Mouse (Mus musculus) testis, adult 2 months (tissue): ENCODE results near the gene Sec63. TPM values are rescaled to one million over a fixed set of nuclear protein-coding genes. Genes with fewer than 3 reads are reported as not detected.

ENCODE experiments used
- H3K27ac ChIP-seq: fragments of 200-500 bp; 2 replicates; pipeline ENCODE4 v1.5.1; 2012; ENCODE audit warnings: low read depth, low read length; ENCODE audit not compliant: control insufficient read depth, insufficient read depth
- H3K27me3 ChIP-seq: fragments of 200-500 bp; 2 replicates; pipeline ENCODE4 v1.6.1; 2012; ENCODE audit warnings: mild to moderate bottlenecking, low read length, moderate library complexity; ENCODE audit not compliant: control insufficient read depth, insufficient read depth
- H3K36me3 ChIP-seq: fragments of 200-500 bp; 2 replicates; pipeline ENCODE4 v1.6.1; 2012; ENCODE audit warnings: mild to moderate bottlenecking, low read length; ENCODE audit not compliant: control insufficient read depth, insufficient read depth
- H3K4me1 ChIP-seq: fragments of 200-500 bp; 2 replicates; pipeline ENCODE4 v1.6.1; 2012; ENCODE audit warnings: low read length; ENCODE audit not compliant: control insufficient read depth, insufficient read depth
- H3K4me3 ChIP-seq: fragments of 200-500 bp; 2 replicates; pipeline ENCODE4 v1.5.1; 2012; ENCODE audit warnings: low read depth, mild to moderate bottlenecking, low read length, moderate library complexity, mixed read lengths; ENCODE audit not compliant: control insufficient read depth
- CTCF ChIP-seq: fragments of 200-500 bp; IDR thresholded peaks from 2 replicates; pipeline ENCODE4 v1.5.1; 2012; ENCODE audit warnings: low read depth, mild to moderate bottlenecking, inconsistent platforms, low read length, moderate library complexity; ENCODE audit not compliant: control insufficient read depth, insufficient read depth, insufficient replicate concordance
- POLR2A ChIP-seq: fragments of 200-500 bp; IDR thresholded peaks from 2 replicates; pipeline ENCODE4 v1.6.1; 2012; ENCODE audit warnings: low read depth, mild to moderate bottlenecking, inconsistent platforms, low read length, moderate library complexity; ENCODE audit not compliant: control insufficient read depth
- polyA plus RNA-seq: library from polyadenylated mRNA; depleted of rRNA; stranded (reverse); fragments of >200 nt; gene quantifications from 2 replicates; pipeline ENCODE4 v1.2.3, GENCODE M21; 2012; rRNA removed

Sec63 gene
- polyA plus RNA-seq, result 16.1 and 23.1 TPM in 2 replicates

- H3K27me3 ChIP-seq, result no peaks in the 10 kb centered on the region
- H3K4me1 ChIP-seq, result peaks cover 7% of the 10 kb centered on the region
- H3K36me3 ChIP-seq, result no peaks in the 10 kb centered on the region
- peak within 1 kb of the TSS; percentile 100 for H3K4me3 ChIP-seq
- TF ChIP-seq POLR2A (peak; percentile 64), CTCF (no peak)
- H3K27ac ChIP-seq, result peak within 1 kb of the TSS; percentile 96
These were observed at the start of gene Sec63 for GRCm38 (mm10) chr10:42760999-42761900. Gene Sec63 (plus strand): TSS chr10:42761496.

GRCm38 (mm10) chr10:42714676-42715075 is 46.6 kb upstream of the Sec63 start:
- Histone ChIP-seq H3K4me3 (no peak overlapping the region), H3K4me1 (peaks cover 4% of the 10 kb centered on the region)
- TF ChIP-seq POLR2A (no peak), CTCF (no peak)

GRCm38 (mm10) chr10:42715366-42716035 is 45.8 kb upstream of the Sec63 start:
- Histone ChIP-seq H3K4me1 (peaks cover 4% of the 10 kb centered on the region), H3K27ac (no peak overlapping the region), H3K27me3 (no peaks in the 10 kb centered on the region), H3K4me3 (peak overlapping the region; percentile 24), H3K36me3 (no peaks in the 10 kb centered on the region)
- TF ChIP-seq POLR2A (no peak), CTCF (no peak)

More at GRCm38 (mm10) chr10:42714676-42715075, 46.6 kb upstream of the Sec63 start:
- Histone ChIP-seq H3K36me3 (no peaks in the 10 kb centered on the region), H3K27ac (no peak overlapping the region), H3K27me3 (no peaks in the 10 kb centered on the region)

GRCm38 (mm10) chr10:42722116-42722515 is 39.2 kb upstream of the Sec63 start:
- TF ChIP-seq CTCF (no peak), POLR2A (no peak)
- H3K36me3 ChIP-seq, result no peaks in the 10 kb centered on the region
- no peak overlapping the region for H3K27ac ChIP-seq
- H3K27me3 ChIP-seq, result no peaks in the 10 kb centered on the region
- no peak overlapping the region for H3K4me3 ChIP-seq
- H3K4me1 ChIP-seq, result no peaks in the 10 kb centered on the region; the same call in 1 of the 2 replicates

GRCm38 (mm10) chr10:42723275-42724232 is 37.7 kb upstream of the Sec63 start:
- Histone ChIP-seq H3K4me1 (no peaks in the 10 kb centered on the region; the same call in 1 of the 2 replicates), H3K36me3 (no peaks in the 10 kb centered on the region), H3K27me3 (no peaks in the 10 kb centered on the region), H3K27ac (no peak overlapping the region), H3K4me3 (no peak overlapping the region)
- TF ChIP-seq CTCF (no peak), POLR2A (no peak)

GRCm38 (mm10) chr10:42729607-42730006 is 31.7 kb upstream of the Sec63 start:
- H3K4me1 ChIP-seq, result no peaks in the 10 kb centered on the region

GRCm38 (mm10) chr10:42734546-42735060 is 26.7 kb upstream of the Sec63 start:
- Histone ChIP-seq H3K36me3 (no peaks in the 10 kb centered on the region), H3K27me3 (no peaks in the 10 kb centered on the region), H3K4me3 (no peak overlapping the region), H3K27ac (no peak overlapping the region), H3K4me1 (no peaks in the 10 kb centered on the region)
- TF ChIP-seq CTCF (no peak), POLR2A (no peak)

More at GRCm38 (mm10) chr10:42729607-42730006, 31.7 kb upstream of the Sec63 start:
- no peak overlapping the region for H3K27ac ChIP-seq
- H3K36me3 ChIP-seq, result no peaks in the 10 kb centered on the region
- TF ChIP-seq CTCF (no peak), POLR2A (no peak)
- no peaks in the 10 kb centered on the region for H3K27me3 ChIP-seq
- no peak overlapping the region for H3K4me3 ChIP-seq
